Mouse (Mus musculus) heart, adult 2 months (tissue): ENCODE measurements around the gene Trp53rka.

Source experiments
- CTCF ChIP-seq: fragments of 200-600 bp; IDR thresholded peaks from 2 replicates; pipeline ENCODE4 v1.8.1; 2022; ENCODE audit warnings: antibody characterized with exemption, mild to moderate bottlenecking, moderate library complexity
- EP300 ChIP-seq: fragments of 200-500 bp; IDR thresholded peaks from 2 replicates; pipeline ENCODE4 v1.6.1; 2011; ENCODE audit warnings: low read depth, low read length, control low read depth; ENCODE audit not compliant: insufficient read depth

- TF ChIP-seq CTCF: no peak
- no peak for TF ChIP-seq EP300
Observed at GRCm38 (mm10) chr2:165482003-165482402, 11.1 kb downstream of the Trp53rka start.
